Mouse (Mus musculus): Measurements from ENCODE around the gene Cct2. TPM values are rescaled to one million over a fixed set of nuclear protein-coding genes. Genes with fewer than 3 reads are reported as not detected.

The Cct2 gene
- polyA plus RNA-seq, 1 experiment, result 130 TPM

DNA sequence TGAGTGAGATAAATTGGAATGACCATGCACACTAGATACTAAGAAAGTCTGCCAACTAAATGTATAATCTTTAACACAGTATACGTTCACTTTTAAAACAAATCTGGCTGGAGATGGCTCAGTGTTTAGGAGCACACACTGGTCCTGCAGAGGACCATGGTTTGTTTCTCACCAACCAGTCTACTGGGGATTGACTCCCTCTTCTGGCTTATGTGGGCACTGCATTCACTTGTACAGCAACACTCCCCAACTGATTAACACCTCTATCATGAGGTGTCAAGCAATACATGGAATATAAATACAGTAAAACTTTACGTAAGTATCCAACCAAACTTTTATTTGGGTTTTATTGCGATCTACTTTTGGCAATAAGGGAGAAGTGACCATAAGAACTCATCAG is 5.5 kb upstream of the Cct2 start:
- Histone ChIP-seq H3K36me3 (ENCODE audit: control insufficient read depth, insufficient read depth, low read length) (peaks cover 16% of the 10 kb centered on the region), H3K27ac (ENCODE audit: control insufficient read depth, insufficient read depth, low read length) (no peak overlapping the region), H3K4me3 (ENCODE audit: control insufficient read depth, insufficient read depth, low read length) (no peak overlapping the region), H3K27me3 (ENCODE audit: control insufficient read depth, insufficient read depth, low read length) (no peaks in the 10 kb centered on the region), H3K4me1 (replicated peaks; ENCODE audit: control insufficient read depth, insufficient read depth, low read length) (peaks cover 2% of the 10 kb centered on the region; the same call in 1 of the 2 replicates)
- no peak for TF ChIP-seq CTCF (IDR thresholded peaks at IDR 0.05; ENCODE audit: borderline replicate concordance, control insufficient read depth, extremely low read depth, insufficient read depth, low read length, poor library complexity)
- TF ChIP-seq POLR2A (IDR thresholded peaks at IDR 0.05; ENCODE audit: control insufficient read depth, extremely low read depth, insufficient read depth, low read length, poor library complexity), result no peak
- 97% methylated on average over 3 of the region's 3 CpGs for WGBS
- no peak for DNase-seq

DNA sequence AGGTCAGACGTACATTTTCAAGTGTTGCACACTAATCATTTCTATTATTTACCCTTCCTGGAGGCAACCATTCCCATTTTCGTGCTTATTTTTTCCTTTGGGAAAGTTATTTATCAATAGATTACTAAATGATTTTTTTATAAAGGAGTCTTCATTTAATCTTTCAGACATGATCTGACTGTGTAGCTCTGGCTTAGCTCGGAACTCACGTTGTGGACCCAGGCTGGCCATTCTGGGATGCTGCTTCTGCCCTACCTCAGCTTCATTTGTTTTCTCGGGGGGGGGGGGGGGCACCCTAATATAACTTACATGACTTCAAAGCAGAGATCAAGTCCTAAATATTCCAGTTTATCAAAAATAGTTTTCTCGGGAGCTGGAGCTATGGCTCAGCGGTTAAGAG is 462 bp upstream of the Cct2 start:
- 6% methylated on average over 7 of the region's 7 CpGs for WGBS

DNA sequence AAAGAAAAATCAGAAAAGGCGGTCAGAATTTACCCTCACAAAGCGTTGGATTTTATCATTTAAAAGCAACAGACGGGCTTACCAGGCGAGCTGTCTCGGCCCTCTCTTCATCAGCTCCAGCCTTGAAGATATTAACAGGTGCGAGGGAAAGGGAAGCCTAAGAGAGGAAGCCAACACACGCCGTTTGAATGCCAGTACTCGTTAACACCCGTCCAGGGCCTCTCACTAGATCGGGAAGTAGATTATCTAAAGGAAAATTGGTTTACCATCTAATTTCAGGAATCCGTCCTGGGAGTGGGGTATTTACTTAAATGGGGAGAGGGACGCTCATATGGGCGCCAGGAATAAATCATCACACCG is 740 bp downstream of the Cct2 start:
- Histone ChIP-seq H3K4me1 (replicated peaks; ENCODE audit: control insufficient read depth, insufficient read depth, low read length) (peaks cover 8% of the 10 kb centered on the region), H3K27me3 (ENCODE audit: control insufficient read depth, insufficient read depth, low read length) (no peaks in the 10 kb centered on the region), H3K4me3 (ENCODE audit: control insufficient read depth, insufficient read depth, low read length) (peak overlapping the region; percentile 73), H3K27ac (ENCODE audit: control insufficient read depth, insufficient read depth, low read length) (peak overlapping the region; percentile 57; the same call in 1 of the 2 replicates), H3K36me3 (ENCODE audit: control insufficient read depth, insufficient read depth, low read length) (peaks cover 41% of the 10 kb centered on the region)
- no peak for DNase-seq
- TF ChIP-seq CTCF (IDR thresholded peaks at IDR 0.05; ENCODE audit: borderline replicate concordance, control insufficient read depth, extremely low read depth, insufficient read depth, low read length, poor library complexity) (no peak), POLR2A (IDR thresholded peaks at IDR 0.05; ENCODE audit: control insufficient read depth, extremely low read depth, insufficient read depth, low read length, poor library complexity) (no peak)
- 2% methylated on average over 15 of the region's 15 CpGs for WGBS

More for the DNA sequence above, 462 bp upstream of the Cct2 start:
- Histone ChIP-seq H3K4me3 (ENCODE audit: control insufficient read depth, insufficient read depth, low read length) (peak overlapping the region; percentile 12; the same call in 1 of the 2 replicates), H3K36me3 (ENCODE audit: control insufficient read depth, insufficient read depth, low read length) (peaks cover 30% of the 10 kb centered on the region), H3K27ac (ENCODE audit: control insufficient read depth, insufficient read depth, low read length) (peak overlapping the region; percentile 68; the same call in 1 of the 2 replicates), H3K4me1 (replicated peaks; ENCODE audit: control insufficient read depth, insufficient read depth, low read length) (peaks cover 8% of the 10 kb centered on the region), H3K27me3 (ENCODE audit: control insufficient read depth, insufficient read depth, low read length) (no peaks in the 10 kb centered on the region)
- no peak for DNase-seq
- TF ChIP-seq CTCF (IDR thresholded peaks at IDR 0.05; ENCODE audit: borderline replicate concordance, control insufficient read depth, extremely low read depth, insufficient read depth, low read length, poor library complexity) (no peak), POLR2A (IDR thresholded peaks at IDR 0.05; ENCODE audit: control insufficient read depth, extremely low read depth, insufficient read depth, low read length, poor library complexity) (no peak)

DNA sequence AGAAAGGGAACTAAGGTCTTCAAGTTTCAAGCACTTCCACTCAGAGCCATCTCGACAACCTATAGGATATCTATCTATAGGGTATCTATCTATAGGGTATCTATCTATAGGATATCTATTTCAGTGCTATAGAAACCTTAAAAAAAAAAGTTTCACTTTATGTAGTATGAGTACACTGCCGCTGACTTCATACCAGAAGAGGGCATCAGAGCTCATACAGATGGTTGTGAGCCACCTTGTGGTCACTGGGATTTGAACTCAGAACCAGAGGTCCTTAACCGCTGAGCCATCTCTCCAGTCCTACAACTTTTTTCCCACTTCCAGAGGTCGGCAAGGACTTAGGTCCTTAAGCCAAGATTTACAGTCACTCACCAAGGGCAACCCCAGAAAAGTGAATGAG is 7.9 kb downstream of the Cct2 start:
- Histone ChIP-seq H3K4me1 (replicated peaks; ENCODE audit: control insufficient read depth, insufficient read depth, low read length) (no peaks in the 10 kb centered on the region), H3K27me3 (ENCODE audit: control insufficient read depth, insufficient read depth, low read length) (no peaks in the 10 kb centered on the region), H3K27ac (ENCODE audit: control insufficient read depth, insufficient read depth, low read length) (no peak overlapping the region), H3K36me3 (ENCODE audit: control insufficient read depth, insufficient read depth, low read length) (peaks cover 99% of the 10 kb centered on the region), H3K4me3 (ENCODE audit: control insufficient read depth, insufficient read depth, low read length) (no peak overlapping the region)
- TF ChIP-seq POLR2A (IDR thresholded peaks at IDR 0.05; ENCODE audit: control insufficient read depth, extremely low read depth, insufficient read depth, low read length, poor library complexity), result no peak
- no peak for TF ChIP-seq CTCF (IDR thresholded peaks at IDR 0.05; ENCODE audit: borderline replicate concordance, control insufficient read depth, extremely low read depth, insufficient read depth, low read length, poor library complexity)
- 95% methylated on average over 4 of the region's 4 CpGs for WGBS
- no peak for DNase-seq

DNA sequence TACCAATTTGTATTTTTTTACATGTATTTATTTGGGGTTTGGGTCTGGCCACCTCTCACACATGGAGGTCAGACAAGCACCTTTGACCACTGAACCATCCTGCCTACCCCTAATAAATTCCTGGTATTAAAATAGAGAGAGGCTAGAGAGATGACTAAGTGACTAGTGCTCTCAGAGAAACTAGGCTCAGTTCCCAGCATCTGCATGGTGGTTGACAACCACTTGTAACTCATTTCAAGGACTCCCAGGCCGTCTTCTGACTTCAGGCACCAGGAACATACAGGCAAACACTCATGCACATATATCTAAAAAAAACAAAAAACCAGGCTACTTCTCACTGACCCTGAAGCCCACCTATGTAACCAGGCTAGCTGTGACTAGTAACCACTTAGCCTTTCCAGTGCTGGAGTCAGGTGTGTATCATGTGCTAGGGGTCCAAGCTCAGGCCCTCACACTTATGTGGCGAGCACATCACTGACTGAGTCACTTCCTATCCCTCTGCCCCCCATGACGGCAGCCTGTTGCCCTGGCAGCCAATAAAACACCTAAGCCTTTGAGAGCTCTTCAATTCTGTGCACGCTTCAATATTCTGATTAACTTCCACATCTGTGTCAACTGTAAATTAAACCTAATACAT is 13.5 kb downstream of the Cct2 start:
- no peak for DNase-seq
- TF ChIP-seq POLR2A (IDR thresholded peaks at IDR 0.05; ENCODE audit: control insufficient read depth, extremely low read depth, insufficient read depth, low read length, poor library complexity) (no peak), CTCF (IDR thresholded peaks at IDR 0.05; ENCODE audit: borderline replicate concordance, control insufficient read depth, extremely low read depth, insufficient read depth, low read length, poor library complexity) (no peak)
- Histone ChIP-seq H3K36me3 (ENCODE audit: control insufficient read depth, insufficient read depth, low read length) (peaks cover 56% of the 10 kb centered on the region), H3K4me1 (replicated peaks; ENCODE audit: control insufficient read depth, insufficient read depth, low read length) (no peaks in the 10 kb centered on the region), H3K27me3 (ENCODE audit: control insufficient read depth, insufficient read depth, low read length) (no peaks in the 10 kb centered on the region), H3K4me3 (ENCODE audit: control insufficient read depth, insufficient read depth, low read length) (no peak overlapping the region), H3K27ac (ENCODE audit: control insufficient read depth, insufficient read depth, low read length) (no peak overlapping the region)
- WGBS, result 84% methylated on average over 4 of the region's 4 CpGs

DNA sequence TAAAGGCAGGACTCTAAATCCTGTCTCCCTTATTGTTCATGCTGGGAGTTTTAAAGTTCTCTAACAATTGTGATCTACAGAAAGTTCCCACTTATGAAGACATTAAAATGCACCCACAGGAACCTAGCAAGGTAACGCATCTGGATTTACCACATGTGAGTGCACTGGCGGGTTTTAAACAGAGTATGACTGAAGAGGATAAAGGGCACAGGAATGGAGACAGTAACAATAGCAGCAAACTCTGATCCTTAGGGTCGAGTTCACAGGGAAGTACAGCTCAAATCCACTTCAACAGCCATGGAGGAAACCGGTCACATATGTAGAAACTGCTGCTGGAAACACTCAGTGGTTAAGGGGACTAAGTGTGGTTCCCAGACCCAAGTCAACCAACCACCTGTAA is 14.4 kb downstream of the Cct2 start:
- WGBS, result 88% methylated on average over 4 of the region's 4 CpGs
- H3K27me3 ChIP-seq (ENCODE audit: control insufficient read depth, insufficient read depth, low read length), result no peaks in the 10 kb centered on the region
- TF ChIP-seq POLR2A (IDR thresholded peaks at IDR 0.05; ENCODE audit: control insufficient read depth, extremely low read depth, insufficient read depth, low read length, poor library complexity), result no peak
- no peak for TF ChIP-seq CTCF (IDR thresholded peaks at IDR 0.05; ENCODE audit: borderline replicate concordance, control insufficient read depth, extremely low read depth, insufficient read depth, low read length, poor library complexity)
- peaks cover 49% of the 10 kb centered on the region for H3K36me3 ChIP-seq (ENCODE audit: control insufficient read depth, insufficient read depth, low read length)
- no peak overlapping the region for H3K27ac ChIP-seq (ENCODE audit: control insufficient read depth, insufficient read depth, low read length)
- no peak for DNase-seq
- no peak overlapping the region for H3K4me3 ChIP-seq (ENCODE audit: control insufficient read depth, insufficient read depth, low read length)
- no peaks in the 10 kb centered on the region for H3K4me1 ChIP-seq (replicated peaks; ENCODE audit: control insufficient read depth, insufficient read depth, low read length)

All from thymus, adult 2 months (tissue).